Mouse (Mus musculus): ENCODE results near the gene Shroom3.

Gene Shroom3

GRCm38 (mm10) chr5:92983942-92984341 is 300.7 kb downstream of the Shroom3 start:
- DNase-seq, result no peak

DNA sequence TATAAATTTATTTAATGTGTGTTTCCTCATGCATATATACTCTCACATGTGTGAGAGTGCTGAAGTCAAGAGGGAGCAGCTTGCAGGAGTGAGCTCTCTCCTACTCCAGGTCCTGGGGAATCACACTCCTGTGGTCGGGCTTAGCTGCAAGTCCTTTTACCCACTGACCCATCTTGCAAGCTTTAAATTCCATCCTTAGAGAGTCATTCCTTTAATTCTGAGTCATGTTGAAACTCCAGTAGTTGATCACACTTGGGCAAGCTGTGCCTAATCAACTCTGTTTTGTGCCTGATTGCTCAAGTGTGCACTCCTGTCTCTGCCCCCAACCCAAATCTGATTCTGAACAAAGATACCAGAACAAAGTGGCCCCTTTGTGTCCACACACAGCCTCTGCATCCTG is 301.5 kb downstream of the Shroom3 start:
- no peak for DNase-seq

DNA sequence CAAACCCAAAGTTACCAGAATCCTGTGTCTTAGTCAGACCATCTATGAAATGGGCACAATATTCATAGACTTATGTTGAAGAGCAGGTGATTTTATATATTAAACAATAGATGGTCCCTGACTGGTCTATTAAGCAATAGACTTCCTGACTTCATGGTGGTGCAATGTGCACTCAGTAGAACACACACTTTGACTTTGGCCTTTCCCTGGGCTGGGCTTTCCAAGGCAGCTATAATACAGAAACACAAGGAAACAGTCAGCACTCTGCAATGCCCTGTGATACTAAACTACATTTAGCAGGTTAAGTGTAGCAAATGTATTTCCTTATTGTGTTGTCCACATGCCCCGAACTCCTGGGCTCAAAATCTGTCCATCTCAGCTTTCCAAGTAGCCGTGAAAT is 302.2 kb downstream of the Shroom3 start:
- DNase-seq, result no peak

- no peak for DNase-seq
Observed at GRCm38 (mm10) chr5:92986651-92987610, 303.7 kb downstream of the Shroom3 start.

DNA sequence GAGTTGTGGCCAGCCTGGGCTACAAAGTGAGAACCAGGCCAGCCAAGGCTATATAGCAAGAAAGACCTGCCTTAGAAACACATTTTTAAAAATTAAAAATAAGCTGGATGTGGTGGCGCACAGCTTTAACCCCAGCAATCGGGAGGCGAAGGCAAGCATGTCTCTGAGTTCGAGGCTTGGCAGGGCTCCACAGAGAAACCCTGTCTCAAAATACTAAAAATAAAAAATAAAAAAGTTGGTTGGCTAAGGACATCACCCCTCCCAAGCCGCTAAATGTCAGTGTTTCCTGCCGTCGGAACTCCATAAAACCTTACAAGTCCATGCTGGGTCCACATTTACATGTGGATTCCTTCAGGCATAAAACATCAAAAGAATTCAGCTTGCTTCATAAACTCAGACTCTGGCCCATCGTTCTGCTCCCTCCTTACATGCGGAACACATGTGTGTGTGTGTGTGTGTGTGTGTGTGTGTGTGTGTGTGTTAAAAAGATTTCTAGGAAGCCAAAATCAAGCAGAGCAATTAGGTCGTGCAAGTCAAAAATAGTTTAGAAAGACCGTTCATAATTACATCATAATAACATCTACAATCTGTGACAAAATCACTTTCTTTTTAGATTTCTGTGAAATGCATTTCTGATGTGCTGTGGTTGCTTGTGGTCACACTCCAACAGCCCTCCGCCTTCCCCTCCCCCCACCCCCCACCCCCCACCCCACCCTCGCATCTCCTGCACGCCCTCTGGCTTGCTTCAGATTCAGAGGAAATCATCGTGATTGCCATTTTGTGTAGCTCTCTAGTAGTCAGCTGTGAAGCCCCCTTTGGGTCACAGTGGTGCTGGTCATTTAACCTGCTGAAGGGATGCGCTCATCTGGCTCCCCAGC is 304.9 kb downstream of the Shroom3 start:
- no peak for DNase-seq

GRCm38 (mm10) chr5:92988769-92989356 is 305.6 kb downstream of the Shroom3 start:
- no peak for DNase-seq

DNA sequence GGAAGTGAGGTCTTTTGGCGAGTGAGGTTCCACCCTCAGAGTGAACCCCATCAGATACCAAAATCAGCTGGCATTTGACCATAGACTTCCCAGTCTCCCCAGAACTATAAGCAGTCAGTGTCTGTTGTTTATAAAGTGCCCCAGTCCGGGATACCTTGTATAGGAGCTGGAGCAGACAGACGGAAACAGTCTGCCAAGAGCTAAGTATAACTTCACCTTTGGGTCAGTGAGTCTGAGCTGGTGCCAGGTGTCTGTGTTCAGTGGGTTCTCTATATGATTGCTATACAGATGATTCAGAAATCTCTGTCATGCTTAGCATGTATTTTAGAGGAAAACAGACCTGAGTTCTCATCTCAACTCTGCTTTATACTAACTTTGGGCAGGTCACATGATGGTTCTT is 308.9 kb downstream of the Shroom3 start:
- no peak for DNase-seq

DNA sequence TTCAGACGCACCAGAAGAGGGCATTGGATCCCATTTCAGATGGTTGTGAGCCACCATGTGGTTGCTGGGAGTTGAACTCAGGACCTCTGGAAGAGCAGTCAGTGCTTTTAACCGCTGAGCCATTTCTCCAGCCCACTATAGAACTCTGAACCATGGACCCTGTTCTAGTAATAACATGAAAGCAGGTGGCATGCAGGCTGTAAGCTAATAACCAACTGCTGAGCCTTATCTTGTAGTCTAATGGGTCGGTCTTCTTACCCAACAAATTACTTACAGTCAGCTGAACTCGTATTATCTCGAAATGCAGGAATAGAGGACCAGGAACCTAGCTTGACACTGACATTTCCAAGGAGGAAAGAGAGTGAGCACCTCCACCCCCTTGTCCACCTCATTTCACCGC is 311.1 kb downstream of the Shroom3 start:
- DNase-seq, result no peak

GRCm38 (mm10) chr5:92994861-92995260 is 311.6 kb downstream of the Shroom3 start:
- no peak for DNase-seq

DNA sequence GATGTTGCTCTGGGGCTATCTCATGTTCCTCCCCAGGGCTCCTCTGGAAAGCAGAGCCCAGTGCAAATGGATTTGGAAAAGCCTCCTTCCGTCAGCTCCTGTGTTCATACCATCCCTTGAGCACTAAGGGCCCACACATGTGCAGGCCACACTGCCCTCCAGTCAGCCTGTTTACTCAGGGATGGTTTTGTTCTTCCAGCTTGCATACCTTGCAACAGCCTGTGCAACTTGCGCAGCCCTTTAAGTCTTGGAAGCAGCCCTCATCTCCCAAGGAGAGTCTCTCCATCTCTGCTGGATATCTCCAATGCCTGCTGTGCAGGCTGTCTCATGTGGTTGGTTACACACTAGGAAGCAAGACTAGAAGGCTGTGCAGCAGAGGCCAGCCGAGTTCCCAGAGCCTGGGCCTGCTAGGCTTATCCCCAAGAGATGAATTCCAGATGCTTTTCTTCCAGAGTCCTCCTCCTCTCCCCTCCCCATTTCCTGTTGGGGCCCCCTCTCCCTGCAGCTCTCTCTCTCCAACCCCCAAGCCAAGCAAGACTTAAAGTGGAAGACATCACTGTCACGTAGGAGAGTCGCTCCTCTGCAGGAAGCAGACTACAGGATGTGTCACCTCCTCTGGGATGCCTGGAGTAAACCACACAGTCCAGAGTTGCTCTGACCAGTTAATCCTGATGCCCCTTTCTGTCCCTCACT is 314.3 kb downstream of the Shroom3 start:
- peak; percentile 99 for DNase-seq

DNA sequence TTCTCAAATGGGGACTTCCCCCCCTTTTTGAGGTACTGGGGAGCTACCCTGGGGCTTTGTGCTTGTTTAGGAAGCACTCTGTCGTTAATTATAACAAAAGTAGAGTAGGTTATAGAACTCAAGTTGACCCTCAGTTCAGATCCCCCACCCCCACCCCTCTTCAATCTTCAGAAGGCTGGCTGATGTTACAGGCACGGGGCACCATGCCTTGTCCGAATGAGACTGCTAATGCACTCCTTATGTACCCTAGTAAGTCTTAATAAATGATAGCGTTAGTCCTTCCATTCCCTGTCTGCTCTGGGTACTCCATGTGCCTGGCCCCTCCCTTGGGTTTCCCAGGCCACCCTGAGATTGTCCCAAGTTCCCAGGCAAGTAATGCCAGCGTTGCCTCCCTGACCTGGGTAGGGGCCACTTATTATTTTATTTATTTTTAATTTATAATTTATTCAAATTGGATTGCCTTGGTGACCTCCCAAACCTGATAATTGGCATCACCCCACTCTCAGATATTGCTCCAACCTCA is 315.3 kb downstream of the Shroom3 start:
- peak; percentile 90 for DNase-seq

GRCm38 (mm10) chr5:93000060-93000459 is 316.8 kb downstream of the Shroom3 start:
- DNase-seq, result peak; percentile 93

GRCm38 (mm10) chr5:93000774-93001757 is 317.8 kb downstream of the Shroom3 start:
- peak; percentile 98 for DNase-seq

- no peak for DNase-seq
Observed at GRCm38 (mm10) chr5:93002615-93003014, 319.4 kb downstream of the Shroom3 start.

DNA sequence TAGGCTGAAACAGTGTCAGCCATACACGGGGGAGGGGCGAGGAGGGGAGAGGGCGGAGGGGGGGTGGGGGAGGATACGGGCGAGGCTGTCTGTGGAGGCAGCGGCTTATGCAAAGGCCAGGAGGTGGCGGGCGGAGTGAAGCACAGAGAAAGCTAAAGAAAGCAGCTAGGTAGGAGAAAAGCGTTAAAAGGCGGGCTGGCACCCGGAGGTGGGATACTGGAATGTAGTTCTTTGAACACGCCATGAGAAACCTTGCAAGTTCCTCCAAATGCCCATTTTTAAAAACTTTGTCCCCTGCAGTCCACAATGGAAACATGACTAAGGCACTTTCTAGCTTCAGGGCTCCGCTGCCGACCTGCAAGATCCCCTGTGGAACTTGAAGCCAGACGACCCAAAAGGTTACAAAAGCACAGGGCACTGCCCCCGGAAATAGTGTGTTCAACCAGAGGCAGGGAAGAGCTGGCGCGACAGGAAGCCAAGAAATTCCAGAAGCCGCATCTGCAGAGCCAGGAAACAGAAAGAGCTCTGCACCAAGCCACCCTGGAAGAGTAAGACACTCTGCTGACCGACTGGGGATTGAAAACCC is 322.1 kb downstream of the Shroom3 start:
- DNase-seq, result peak; percentile 98

DNA sequence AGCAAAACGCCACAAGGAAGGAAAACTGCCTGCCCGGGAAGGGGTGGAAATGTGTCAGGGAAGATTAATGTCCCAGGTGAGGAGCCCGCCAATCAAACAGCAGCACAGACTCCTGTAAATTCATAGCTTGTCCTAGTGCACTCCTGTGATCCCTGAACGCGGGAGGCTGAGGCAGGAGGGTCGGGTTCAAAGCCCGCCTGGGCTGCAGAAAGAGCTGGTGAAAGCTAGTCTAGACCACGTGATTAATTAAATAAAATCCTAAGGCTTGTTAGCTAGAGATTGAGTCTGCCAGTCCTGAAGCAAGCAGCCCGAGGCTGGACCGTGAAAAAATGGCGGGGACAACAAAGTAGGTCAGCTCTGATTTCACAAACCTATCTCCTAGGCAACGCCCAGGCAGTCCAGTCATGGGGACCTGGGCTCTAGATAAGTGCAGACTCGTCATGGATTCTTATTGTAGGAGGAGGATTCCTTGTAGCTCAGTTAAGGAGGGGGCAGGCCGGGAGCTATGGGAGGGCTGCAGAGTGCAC is 322.6 kb downstream of the Shroom3 start:
- DNase-seq, result peak; percentile 96

- DNase-seq, result no peak
Observed at GRCm38 (mm10) chr5:93008256-93008655, 325.0 kb downstream of the Shroom3 start.
